Mouse (Mus musculus) CH12.LX (cell line): ENCODE results near the gene Myog. TPM values are rescaled to one million over a fixed set of nuclear protein-coding genes. Genes with fewer than 3 reads are reported as not detected.

Source experiments
- DNase-seq: peaks from one replicate; pipeline ENCODE4 v3.0.0-alpha.2; 2013; ENCODE audit errors: extremely low read depth
- H3K27ac ChIP-seq: 2 replicates; pipeline ENCODE4 v1.5.1; 2012; ENCODE audit warnings: low read depth, mild to moderate bottlenecking, control low read depth, moderate library complexity; ENCODE audit not compliant: insufficient read depth
- H3K27me3 ChIP-seq: replicated peaks from 2 replicates; pipeline ENCODE3; 2012; ENCODE audit warnings: inconsistent platforms
- H3K36me3 ChIP-seq, 2 experiments: replicated peaks in 1 of 2; 2 replicates each; pipeline versions ENCODE3 to v1.6.1; 2012; ENCODE audit warnings: inconsistent platforms in 1 of 2, low read length in 1 of 2, mild to moderate bottlenecking in 1 of 2, mixed read lengths in 1 of 2, moderate library complexity in 1 of 2; ENCODE audit not compliant: control insufficient read depth in 1 of 2, insufficient read depth in 1 of 2
- H3K4me1 ChIP-seq, 2 experiments: 2 replicates each; pipeline ENCODE4 v1.6.1; 2012; ENCODE audit warnings: inconsistent platforms in 1 of 2, moderate library complexity in 1 of 2; ENCODE audit not compliant: insufficient read depth in 2 of 2, control insufficient read depth in 1 of 2
- H3K4me2 ChIP-seq: 2 replicates; pipeline ENCODE4 v1.6.1; 2012; ENCODE audit warnings: low read depth, mild to moderate bottlenecking, control low read depth; ENCODE audit not compliant: poor library complexity, insufficient read depth, severe bottlenecking
- H3K4me3 ChIP-seq, 3 experiments: fragments of 150-350 bp in 1 of 3; sonication (generic) in 1 of 3; replicated peaks in 1 of 3; 2 replicates each; pipeline versions ENCODE3 to v1.5.1; 2011 to 2012; ENCODE audit warnings: low read depth in 2 of 3, low read length in 2 of 3, mild to moderate bottlenecking in 2 of 3, moderate library complexity in 2 of 3, control low read depth in 1 of 3, improper control_type of control experiment in 1 of 3, inconsistent platforms in 1 of 3, mixed read lengths in 1 of 3; ENCODE audit not compliant: poor library complexity in 1 of 3
- H3K79me2 ChIP-seq: replicated peaks from 2 replicates; pipeline ENCODE4 v1.6.1; 2012; ENCODE audit warnings: mild to moderate bottlenecking, moderate library complexity; ENCODE audit not compliant: control insufficient read depth, poor library complexity, insufficient read depth, severe bottlenecking; ENCODE audit errors: extremely low read depth
- H3K9ac ChIP-seq: 2 replicates; pipeline ENCODE4 v1.6.1; 2012; ENCODE audit warnings: low read depth, mild to moderate bottlenecking, control low read depth, moderate library complexity; ENCODE audit not compliant: insufficient read depth
- H3K9me3 ChIP-seq: replicated peaks from 2 replicates; pipeline ENCODE3; 2012; ENCODE audit warnings: low read length, inconsistent platforms, mixed read lengths
- BHLHE40 ChIP-seq: IDR thresholded peaks from 2 replicates; pipeline ENCODE4 v1.6.1; 2011; ENCODE audit warnings: mild to moderate bottlenecking, low read depth, low read length, improper control_type of control experiment
- CHD2 ChIP-seq: IDR thresholded peaks from 2 replicates; pipeline ENCODE4 v1.6.1; 2011; ENCODE audit warnings: low read length, improper control_type of control experiment
- GABPA ChIP-seq: IDR thresholded peaks from 2 replicates; pipeline ENCODE4 v1.6.1; 2012; ENCODE audit warnings: low read depth, low read length, improper control_type of control experiment, inconsistent platforms; ENCODE audit not compliant: insufficient replicate concordance
- IRF4 ChIP-seq: IDR thresholded peaks from 2 replicates; pipeline ENCODE4 v1.6.1; 2014; ENCODE audit warnings: low read depth, mild to moderate bottlenecking, inconsistent platforms, low read length, improper control_type of control experiment
- JUN ChIP-seq: IDR thresholded peaks from 2 replicates; pipeline ENCODE4 v1.6.1; 2011; ENCODE audit warnings: low read depth, mild to moderate bottlenecking, low read length, improper control_type of control experiment, moderate library complexity; ENCODE audit not compliant: insufficient read depth
- JUND ChIP-seq: conservative IDR thresholded peaks from 2 replicates; pipeline ENCODE4 v1.6.1; 2011; ENCODE audit warnings: low read depth, low read length, improper control_type of control experiment
- KAT2A ChIP-seq: IDR thresholded peaks from 2 replicates; pipeline ENCODE4 v1.6.1; 2012; ENCODE audit warnings: low read length, improper control_type of control experiment, inconsistent platforms; ENCODE audit not compliant: insufficient replicate concordance
- MAFK ChIP-seq: IDR thresholded peaks from 2 replicates; pipeline ENCODE4 v1.6.1; 2011; ENCODE audit warnings: low read length, improper control_type of control experiment; ENCODE audit not compliant: insufficient replicate concordance
- MAX ChIP-seq: IDR thresholded peaks from 2 replicates; pipeline ENCODE4 v1.6.1; 2011; ENCODE audit warnings: low read length, improper control_type of control experiment
- MYC ChIP-seq: IDR thresholded peaks from 2 replicates; pipeline ENCODE4 v1.6.1; 2011; ENCODE audit warnings: low read depth, mild to moderate bottlenecking, improper control_type of control experiment, low read length
- NRF1 ChIP-seq: IDR thresholded peaks from 2 replicates; pipeline ENCODE4 v1.6.1; 2014; ENCODE audit warnings: low read depth, mild to moderate bottlenecking, inconsistent platforms, low read length, improper control_type of control experiment, moderate library complexity
- POLR2AphosphoS2 ChIP-seq: IDR thresholded peaks from 2 replicates; pipeline ENCODE4 v1.6.1; 2011; ENCODE audit warnings: low read depth, low read length, improper control_type of control experiment
- RAD21 ChIP-seq: IDR thresholded peaks from 2 replicates; pipeline ENCODE4 v1.6.1; 2011; ENCODE audit warnings: low read depth, mild to moderate bottlenecking, low read length, improper control_type of control experiment, moderate library complexity
- RCOR1 ChIP-seq: conservative IDR thresholded peaks from 2 replicates; pipeline ENCODE4 v1.6.1; 2012; ENCODE audit warnings: low read depth, mild to moderate bottlenecking, inconsistent platforms, low read length, improper control_type of control experiment
- UBTF ChIP-seq: IDR thresholded peaks from 2 replicates; pipeline ENCODE4 v1.6.1; 2012; ENCODE audit warnings: low read depth, mild to moderate bottlenecking, inconsistent platforms, low read length, improper control_type of control experiment, moderate library complexity
- USF1 ChIP-seq: IDR thresholded peaks from 2 replicates; pipeline ENCODE4 v1.6.1; 2014; ENCODE audit warnings: low read depth, mild to moderate bottlenecking, inconsistent platforms, low read length, improper control_type of control experiment
- ZKSCAN1 ChIP-seq: IDR thresholded peaks from 2 replicates; pipeline ENCODE4 v1.6.1; 2012; ENCODE audit warnings: low read depth, inconsistent platforms, low read length, improper control_type of control experiment, borderline replicate concordance
- ZMIZ1 ChIP-seq: IDR thresholded peaks from 2 replicates; pipeline ENCODE4 v1.6.1; 2012; ENCODE audit warnings: low read depth, mild to moderate bottlenecking, inconsistent platforms, low read length, improper control_type of control experiment
- dilution Hi-C: fragments of 300-500 bp; cut with MboI; formaldehyde crosslinking; loops from 2 replicates; pipeline ENCODE4 v1.14.3; 2020; ENCODE audit warnings: low sequenced_read_pairs; ENCODE audit not compliant: extremely low pct_unique_long_range_greater_than_20kb, extremely low pct_ligation_motif_present
- in situ Hi-C: fragments of 300-500 bp; cut with MboI; formaldehyde crosslinking; loops from 3 replicates; pipeline ENCODE4 v1.14.3; 2019; ENCODE audit warnings: low sequenced_read_pairs, low pct_ligation_motif_present, low pct_unique_long_range_greater_than_20kb, mixed read lengths
- polyA plus RNA-seq: library from polyadenylated mRNA; unstranded; fragments of >175 nt; gene quantifications from 2 replicates; pipeline ENCODE4 v1.2.1, GENCODE M21; 2012; ENCODE audit warnings: low read depth; ENCODE audit not compliant: insufficient read length
- total RNA-seq, 2 experiments: library from RNA; depleted of rRNA; stranded (reverse); fragments of 300-350 nt in 1 of 2; fragments of >200 nt in 1 of 2; gene quantifications; 2 replicates each; pipeline ENCODE4 v1.2.3; 2012 to 2014

Gene Myog
- total and polyA plus RNA-seq, 3 experiments = not detected

GRCm38 (mm10) chr1:134273493-134274395, 16.0 kb upstream of the Myog start:
- H3K4me2 ChIP-seq = no peak overlapping the region
- DNase-seq = no peak
- H3K27me3 ChIP-seq = no peaks in the 10 kb centered on the region
- no peak overlapping the region for H3K4me3 ChIP-seq
- H3K27ac ChIP-seq = no peak overlapping the region
- dilution Hi-C loops (no loop called here), in situ Hi-C loops (no loop called here)
- H3K4me1 ChIP-seq = peaks cover 0 to 7% of the 10 kb centered on the region in 2 experiments; a peak in 1 of 4 replicates
- no peaks in the 10 kb centered on the region for H3K79me2 ChIP-seq
- H3K9ac ChIP-seq = no peak overlapping the region
- no peaks in the 10 kb centered on the region for H3K36me3 ChIP-seq
- no peak for TF ChIP-seq GABPA
- no peak for TF ChIP-seq UBTF
- TF ChIP-seq NRF1 = no peak
- no peak for TF ChIP-seq RAD21
- no peak for TF ChIP-seq KAT2A
- no peak for TF ChIP-seq USF1
- TF ChIP-seq MAX = no peak
- TF ChIP-seq POLR2AphosphoS2 = no peak
- no peak for TF ChIP-seq RCOR1
- TF ChIP-seq JUND = no peak
- no peaks in the 10 kb centered on the region for H3K9me3 ChIP-seq

DNA sequence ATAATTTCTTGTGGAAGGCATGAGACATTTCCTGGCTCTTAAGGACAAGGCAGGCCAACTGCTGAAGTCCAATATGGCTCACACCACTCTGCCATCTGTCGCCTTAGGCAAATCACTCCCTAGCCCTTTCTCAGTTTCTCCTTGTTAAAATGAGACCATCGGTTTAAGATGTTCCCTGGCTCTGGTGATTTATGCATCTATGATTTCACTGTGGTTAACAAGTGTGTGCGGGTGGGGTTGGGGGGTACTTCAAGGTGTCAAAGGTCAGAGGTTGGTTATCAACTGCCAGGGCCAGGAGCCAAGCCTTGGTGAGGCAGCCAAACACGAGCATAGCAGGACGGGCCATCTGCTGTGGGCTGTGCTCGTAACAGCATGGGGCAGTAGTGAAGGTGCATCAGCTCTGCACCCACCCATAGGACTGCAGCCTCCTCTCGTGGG, 15.3 kb upstream of the Myog start:
- dilution Hi-C loops = no loop called here
- no peaks in the 10 kb centered on the region for H3K79me2 ChIP-seq
- peaks cover 0 to 11% of the 10 kb centered on the region in 2 experiments; a peak in 1 of 4 replicates for H3K4me1 ChIP-seq
- H3K4me2 ChIP-seq = no peak overlapping the region
- H3K36me3 ChIP-seq = no peaks in the 10 kb centered on the region
- TF ChIP-seq MYC = no peak
- no peak for TF ChIP-seq UBTF
- TF ChIP-seq IRF4 = no peak
- TF ChIP-seq NRF1 = no peak
- TF ChIP-seq MAFK = no peak
- TF ChIP-seq GABPA = no peak
- TF ChIP-seq JUN = no peak
- no peak for TF ChIP-seq ZKSCAN1
- no peak for TF ChIP-seq ZMIZ1
- TF ChIP-seq CHD2 = no peak
- TF ChIP-seq BHLHE40 = no peak
- no peaks in the 10 kb centered on the region for H3K9me3 ChIP-seq
- no peaks in the 10 kb centered on the region for H3K27me3 ChIP-seq
- H3K4me3 ChIP-seq = no peak overlapping the region
- no peak overlapping the region for H3K27ac ChIP-seq
- in situ Hi-C loops = no loop called here
- H3K9ac ChIP-seq = no peak overlapping the region
- no peak for DNase-seq
